Mouse (Mus musculus): Measurements from ENCODE around the gene Ctcfl. TPM values are rescaled to one million over a fixed set of nuclear protein-coding genes. Genes with fewer than 3 reads are reported as not detected.

Gene Ctcfl
- polyA plus RNA-seq (2014; fragmentation: Nextera tagmentation; extraction: Ambion mirVana), result not detected in 2 replicates

DNA sequence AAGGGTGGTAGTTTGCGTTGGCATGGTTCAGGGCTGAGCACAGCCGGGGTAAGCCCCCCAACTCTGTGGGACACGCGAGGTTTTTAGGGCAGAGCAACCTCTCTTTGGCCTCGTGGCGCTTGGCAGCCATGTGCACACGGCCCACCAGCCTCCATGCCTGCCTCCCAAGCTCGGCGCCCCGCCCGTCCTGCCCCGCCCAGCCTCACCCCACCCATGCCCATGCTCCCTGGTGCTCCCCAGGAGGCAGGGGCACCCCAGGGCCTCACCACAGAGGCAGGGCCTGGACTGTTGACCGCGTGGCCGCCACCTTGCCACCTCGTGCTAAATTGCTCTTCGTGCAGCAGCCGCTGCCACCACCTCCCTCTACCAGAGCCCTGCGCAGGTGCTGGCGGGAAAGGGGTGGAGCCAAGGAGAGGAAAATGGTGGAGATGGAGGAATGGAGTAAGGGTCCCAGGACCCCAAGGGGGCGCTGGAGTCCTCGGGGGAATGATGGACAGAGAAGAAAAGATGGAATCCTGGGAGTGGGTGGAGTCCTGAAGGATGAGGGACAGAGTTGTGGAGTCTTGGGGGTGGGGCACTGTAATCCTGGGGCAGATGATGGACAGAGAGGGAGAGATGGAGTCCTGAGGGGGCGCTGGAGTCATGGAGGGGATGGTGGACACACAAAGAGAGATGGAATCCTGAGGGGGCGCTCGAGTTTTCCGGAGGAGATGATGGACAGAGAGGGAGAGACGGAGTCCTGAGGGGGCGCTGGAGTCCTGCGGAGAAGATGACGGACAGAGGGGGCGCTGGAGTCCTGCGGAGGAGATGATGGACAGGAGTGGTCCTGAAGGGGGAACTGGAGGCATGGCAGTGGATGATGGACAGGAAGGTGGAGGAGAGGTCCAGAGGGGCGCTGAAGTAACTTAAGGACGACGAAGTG, at the start of gene Ctcfl:
Gene Ctcfl (minus strand): TSS at position 503 of the 922 bp plus-strand sequence.
- 87% methylated on average over 35 of the region's 35 CpGs for WGBS
- no peak for DNase-seq (ENCODE audit: low spot score)
- no peak within 1 kb of the TSS for H3K4me2 ChIP-seq (ENCODE audit: low read depth, low read length)
- H3K9ac ChIP-seq (replicated peaks; ENCODE audit: low read length), result no peak within 1 kb of the TSS
- no peaks in the 10 kb centered on the region for H3K36me3 ChIP-seq (replicated peaks; ENCODE audit: control insufficient read depth, insufficient read depth, low read depth, low read length)
- H3K9me3 ChIP-seq (replicated peaks; ENCODE audit: control insufficient read depth, low read length), result no peaks in the 10 kb centered on the region
- ATAC-seq (replicated peaks; ENCODE audit: insufficient number of reproducible peaks, low FRiP score, low TSS enrichment, low read depth), result 0 out of 2 replicates have a peak, but pooled peaks have one; percentile 29
- H3K27me3 ChIP-seq (ENCODE audit: control insufficient read depth, insufficient read depth, low read length), result no peaks in the 10 kb centered on the region
- no peak within 1 kb of the TSS for H3K27ac ChIP-seq (replicated peaks; ENCODE audit: low read depth, low read length)
- H3K4me1 ChIP-seq (ENCODE audit: control insufficient read depth, insufficient read depth, low read length), result no peaks in the 10 kb centered on the region
- H3K4me3 ChIP-seq (ENCODE audit: low read depth, low read length), result no peak within 1 kb of the TSS

DNA sequence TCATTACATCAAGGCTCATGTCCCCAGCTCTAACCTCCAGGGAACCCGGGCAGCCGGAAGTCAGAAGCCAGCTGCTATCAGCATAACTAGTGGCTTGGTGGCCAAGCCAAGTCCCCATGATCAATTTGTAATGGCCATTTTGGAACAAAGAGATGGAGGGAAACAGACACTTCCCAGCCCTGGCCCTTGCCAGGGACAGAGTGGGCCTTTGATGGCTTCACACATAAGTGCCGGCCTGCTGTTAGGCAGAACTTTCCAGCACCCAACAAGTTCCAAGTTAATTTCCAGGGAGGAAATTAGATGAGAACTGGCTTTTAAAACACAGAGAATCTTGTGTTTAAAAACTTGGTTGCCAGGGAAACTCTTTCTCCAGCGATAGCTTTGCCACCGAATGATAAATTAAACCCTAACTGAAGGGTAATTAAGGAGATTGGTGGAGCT, 49.1 kb upstream of the Ctcfl start:
- WGBS, result 72% methylated on average over 5 of the region's 5 CpGs
- no peak for DNase-seq (ENCODE audit: low spot score)

DNA sequence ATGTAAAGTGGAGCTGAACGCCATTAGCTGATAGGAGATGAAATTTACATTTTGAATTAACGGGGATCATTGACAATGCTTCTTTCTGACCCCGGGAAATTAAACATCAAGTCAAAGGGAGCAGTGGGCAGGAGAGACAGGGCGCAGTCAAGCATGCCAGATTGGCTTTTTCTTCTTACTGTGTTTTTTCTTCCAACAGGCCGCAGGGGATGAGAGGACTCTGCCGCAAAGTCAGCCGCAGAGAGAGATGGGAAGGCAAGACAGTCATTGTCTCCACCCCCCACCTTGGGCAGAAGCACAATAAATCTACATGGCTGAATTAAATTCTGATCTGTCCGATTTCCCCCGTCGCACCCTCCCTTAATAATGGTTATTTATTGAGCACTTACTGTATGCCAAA, 46.0 kb upstream of the Ctcfl start:
- no peaks in the 10 kb centered on the region for H3K9me3 ChIP-seq (replicated peaks; ENCODE audit: control insufficient read depth, low read length)
- no peaks in the 10 kb centered on the region for H3K36me3 ChIP-seq (replicated peaks; ENCODE audit: control insufficient read depth, insufficient read depth, low read depth, low read length)
- WGBS, result 86% methylated on average over 10 of the region's 10 CpGs
- H3K27ac ChIP-seq (replicated peaks; ENCODE audit: low read depth, low read length), result no peak overlapping the region
- H3K27me3 ChIP-seq (ENCODE audit: control insufficient read depth, insufficient read depth, low read length), result no peaks in the 10 kb centered on the region
- no peak overlapping the region for H3K4me2 ChIP-seq (ENCODE audit: low read depth, low read length)
- H3K4me1 ChIP-seq (ENCODE audit: control insufficient read depth, insufficient read depth, low read length), result no peaks in the 10 kb centered on the region
- ATAC-seq (replicated peaks; ENCODE audit: insufficient number of reproducible peaks, low FRiP score, low TSS enrichment, low read depth) (no peak), DNase-seq (ENCODE audit: low spot score) (no peak)
- no peak overlapping the region for H3K9ac ChIP-seq (replicated peaks; ENCODE audit: low read length)
- H3K4me3 ChIP-seq (ENCODE audit: low read depth, low read length), result no peak overlapping the region

More for the DNA sequence above, 49.1 kb upstream of the Ctcfl start:
- no peak overlapping the region for H3K4me2 ChIP-seq (ENCODE audit: low read depth, low read length)
- H3K9me3 ChIP-seq (replicated peaks; ENCODE audit: control insufficient read depth, low read length), result no peaks in the 10 kb centered on the region
- H3K27me3 ChIP-seq (ENCODE audit: control insufficient read depth, insufficient read depth, low read length), result peaks cover 5% of the 10 kb centered on the region; the same call in 1 of the 2 replicates
- peaks cover 12% of the 10 kb centered on the region for H3K4me1 ChIP-seq (ENCODE audit: control insufficient read depth, insufficient read depth, low read length)
- H3K36me3 ChIP-seq (replicated peaks; ENCODE audit: control insufficient read depth, insufficient read depth, low read depth, low read length), result no peaks in the 10 kb centered on the region
- ATAC-seq (replicated peaks; ENCODE audit: insufficient number of reproducible peaks, low FRiP score, low TSS enrichment, low read depth), result no peak
- no peak overlapping the region for H3K4me3 ChIP-seq (ENCODE audit: low read depth, low read length)
- H3K27ac ChIP-seq (replicated peaks; ENCODE audit: low read depth, low read length), result no peak overlapping the region
- H3K9ac ChIP-seq (replicated peaks; ENCODE audit: low read length), result no peak overlapping the region

DNA sequence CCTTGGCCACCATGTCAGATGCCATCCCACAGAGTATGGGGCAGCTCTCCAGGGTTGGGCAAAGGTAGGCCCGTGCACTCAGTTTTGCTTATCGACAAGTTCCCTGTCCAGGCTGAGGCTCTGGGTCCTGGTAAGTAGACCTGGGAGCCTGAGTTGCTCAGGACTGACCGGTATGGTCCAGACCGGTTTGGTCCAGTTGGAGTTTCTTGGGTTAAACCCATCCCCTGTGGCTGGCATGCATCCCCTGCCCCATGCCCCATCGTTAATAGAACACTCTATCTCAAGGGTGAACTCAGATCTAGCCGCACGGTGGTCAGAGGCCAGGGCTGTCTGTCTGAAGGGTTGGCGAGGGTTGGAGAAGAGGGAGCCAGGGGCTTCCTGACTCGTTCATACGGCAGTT, 45.6 kb upstream of the Ctcfl start:
- Histone ChIP-seq H3K9me3 (replicated peaks; ENCODE audit: control insufficient read depth, low read length) (no peaks in the 10 kb centered on the region), H3K36me3 (replicated peaks; ENCODE audit: control insufficient read depth, insufficient read depth, low read depth, low read length) (no peaks in the 10 kb centered on the region), H3K9ac (replicated peaks; ENCODE audit: low read length) (no peak overlapping the region), H3K27me3 (ENCODE audit: control insufficient read depth, insufficient read depth, low read length) (no peaks in the 10 kb centered on the region), H3K4me1 (ENCODE audit: control insufficient read depth, insufficient read depth, low read length) (no peaks in the 10 kb centered on the region), H3K4me2 (ENCODE audit: low read depth, low read length) (no peak overlapping the region), H3K4me3 (ENCODE audit: low read depth, low read length) (no peak overlapping the region), H3K27ac (replicated peaks; ENCODE audit: low read depth, low read length) (no peak overlapping the region)
- no peak for DNase-seq (ENCODE audit: low spot score)
- no peak for ATAC-seq (replicated peaks; ENCODE audit: insufficient number of reproducible peaks, low FRiP score, low TSS enrichment, low read depth)
- 90% methylated on average over 10 of the region's 10 CpGs for WGBS

DNA sequence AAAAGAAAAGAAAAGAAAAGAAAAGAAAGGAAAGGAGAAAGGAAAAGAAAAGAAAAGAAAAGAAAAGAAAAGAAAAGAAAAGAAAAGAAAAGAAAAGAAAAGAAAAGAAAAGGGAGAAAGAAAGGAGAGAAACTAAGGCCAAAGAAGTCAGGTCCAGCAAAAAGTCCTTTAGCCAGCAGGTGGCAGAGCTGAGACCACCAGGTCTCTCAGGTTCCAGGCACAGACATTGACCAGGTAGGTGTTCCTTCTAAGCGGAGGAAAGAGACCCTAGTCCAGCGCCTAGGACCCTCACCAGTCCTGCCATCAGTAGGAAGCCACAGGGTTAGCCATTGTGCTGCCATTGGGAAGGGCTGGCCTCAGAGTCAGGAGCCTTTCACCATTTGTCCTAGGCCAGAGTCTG, 45.0 kb upstream of the Ctcfl start:
- Histone ChIP-seq H3K4me3 (ENCODE audit: low read depth, low read length) (no peak overlapping the region), H3K27me3 (ENCODE audit: control insufficient read depth, insufficient read depth, low read length) (no peaks in the 10 kb centered on the region), H3K4me1 (ENCODE audit: control insufficient read depth, insufficient read depth, low read length) (no peaks in the 10 kb centered on the region), H3K9me3 (replicated peaks; ENCODE audit: control insufficient read depth, low read length) (no peaks in the 10 kb centered on the region), H3K36me3 (replicated peaks; ENCODE audit: control insufficient read depth, insufficient read depth, low read depth, low read length) (no peaks in the 10 kb centered on the region), H3K9ac (replicated peaks; ENCODE audit: low read length) (no peak overlapping the region), H3K27ac (replicated peaks; ENCODE audit: low read depth, low read length) (no peak overlapping the region), H3K4me2 (ENCODE audit: low read depth, low read length) (no peak overlapping the region)
- ATAC-seq (replicated peaks; ENCODE audit: insufficient number of reproducible peaks, low FRiP score, low TSS enrichment, low read depth), result no peak
- DNase-seq (ENCODE audit: low spot score), result peak; percentile 56
- WGBS, result 47% methylated on average over 2 of the region's 2 CpGs

DNA sequence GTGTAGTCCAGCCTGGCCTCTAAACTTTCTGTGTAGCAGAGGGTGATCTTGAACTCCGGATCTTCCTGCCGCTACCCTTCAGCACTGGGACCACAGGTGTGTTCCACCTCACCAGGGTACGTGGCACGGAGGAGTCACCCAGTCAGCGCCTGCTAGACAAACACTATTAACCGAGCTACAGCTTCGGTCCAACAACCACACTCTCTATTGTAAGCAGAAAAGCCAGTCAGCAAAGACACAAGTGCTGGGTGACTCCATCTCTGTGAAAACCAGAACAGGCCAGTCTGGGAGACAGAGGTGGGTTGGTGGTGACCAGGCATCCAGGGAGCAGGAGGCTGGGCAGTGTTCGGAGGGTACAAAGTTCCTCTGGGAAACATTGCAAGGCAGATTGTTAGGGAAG, 44.1 kb upstream of the Ctcfl start:
- Histone ChIP-seq H3K4me3 (ENCODE audit: low read depth, low read length) (no peak overlapping the region), H3K4me1 (ENCODE audit: control insufficient read depth, insufficient read depth, low read length) (no peaks in the 10 kb centered on the region), H3K4me2 (ENCODE audit: low read depth, low read length) (no peak overlapping the region), H3K27me3 (ENCODE audit: control insufficient read depth, insufficient read depth, low read length) (no peaks in the 10 kb centered on the region), H3K27ac (replicated peaks; ENCODE audit: low read depth, low read length) (no peak overlapping the region), H3K9ac (replicated peaks; ENCODE audit: low read length) (no peak overlapping the region), H3K36me3 (replicated peaks; ENCODE audit: control insufficient read depth, insufficient read depth, low read depth, low read length) (no peaks in the 10 kb centered on the region), H3K9me3 (replicated peaks; ENCODE audit: control insufficient read depth, low read length) (no peaks in the 10 kb centered on the region)
- 88% methylated on average over 8 of the region's 8 CpGs for WGBS
- ATAC-seq (replicated peaks; ENCODE audit: insufficient number of reproducible peaks, low FRiP score, low TSS enrichment, low read depth) (no peak), DNase-seq (ENCODE audit: low spot score) (no peak)

DNA sequence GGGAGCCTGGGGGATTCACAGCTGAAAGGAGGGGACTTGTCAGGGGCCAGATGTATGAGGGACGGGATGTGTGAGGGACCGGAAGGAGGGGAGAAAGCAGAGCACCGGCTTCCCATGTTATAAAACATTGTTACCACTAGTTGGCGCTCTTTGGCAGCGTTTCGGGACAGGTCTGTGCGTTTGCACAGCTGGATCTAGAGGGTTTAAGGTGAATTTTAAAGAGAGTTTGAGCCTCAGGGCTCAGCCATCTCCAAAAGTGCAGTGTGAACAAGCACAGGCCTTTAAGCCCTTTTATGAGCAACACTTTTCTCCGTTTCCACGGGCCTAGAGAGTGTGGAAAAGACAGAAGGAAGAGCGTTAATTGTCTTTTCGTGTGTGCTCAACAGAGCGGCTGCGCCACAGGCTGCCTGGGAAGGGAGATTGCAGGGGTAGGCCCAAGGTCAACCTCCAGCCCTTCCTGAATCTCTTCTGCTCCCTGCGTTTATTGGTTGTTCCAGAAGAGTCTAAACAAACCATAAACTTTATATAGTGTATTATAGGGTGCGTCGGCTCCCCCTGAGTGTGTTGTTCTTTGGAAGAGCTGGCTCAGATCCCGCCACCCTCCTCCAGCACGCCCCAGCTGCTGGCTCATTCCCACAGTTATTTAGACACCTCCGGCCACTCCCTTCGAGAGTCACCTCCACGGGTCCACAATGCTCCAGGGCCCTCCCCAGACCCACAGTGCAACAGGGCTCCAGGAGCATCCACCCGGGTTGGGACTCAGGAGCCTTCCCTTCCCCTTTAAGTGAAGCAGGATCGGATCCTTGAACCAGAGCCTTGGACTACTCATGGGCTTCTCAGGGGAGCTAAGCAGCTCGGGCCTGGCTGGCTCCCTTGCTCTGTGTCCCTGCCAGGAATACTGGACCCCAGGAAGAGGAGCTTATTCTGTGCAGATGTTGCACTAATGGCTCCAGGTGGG, 40.3 kb upstream of the Ctcfl start:
- H3K9me3 ChIP-seq (replicated peaks; ENCODE audit: control insufficient read depth, low read length), result no peaks in the 10 kb centered on the region
- no peaks in the 10 kb centered on the region for H3K4me1 ChIP-seq (ENCODE audit: control insufficient read depth, insufficient read depth, low read length)
- DNase-seq (ENCODE audit: low spot score) (peak; percentile 91), ATAC-seq (replicated peaks; ENCODE audit: insufficient number of reproducible peaks, low FRiP score, low TSS enrichment, low read depth) (peak; percentile 51; the same call in 1 of the 2 replicates)
- no peaks in the 10 kb centered on the region for H3K27me3 ChIP-seq (ENCODE audit: control insufficient read depth, insufficient read depth, low read length)
- H3K4me3 ChIP-seq (ENCODE audit: low read depth, low read length), result no peak overlapping the region
- no peak overlapping the region for H3K9ac ChIP-seq (replicated peaks; ENCODE audit: low read length)
- H3K36me3 ChIP-seq (replicated peaks; ENCODE audit: control insufficient read depth, insufficient read depth, low read depth, low read length), result no peaks in the 10 kb centered on the region
- H3K27ac ChIP-seq (replicated peaks; ENCODE audit: low read depth, low read length), result no peak overlapping the region
- H3K4me2 ChIP-seq (ENCODE audit: low read depth, low read length), result no peak overlapping the region
- WGBS, result 56% methylated on average over 24 of the region's 24 CpGs

Measured in embryonic facial prominence, embryonic 11.5 days (tissue).